Mouse (Mus musculus): Measurements from ENCODE around the gene Tma7. TPM values are rescaled to one million over a fixed set of nuclear protein-coding genes. Genes with fewer than 3 reads are reported as not detected.

The Tma7 gene
- polyA plus RNA-seq, 1 experiment from 2014 or later, result 774 TPM

Other genes starting within 250 kb of the Tma7 start
- 5.4 and 9.3 TPM in 2 replicates for gene Slc26a6, start 229.3 kb downstream of the Tma7 start, polyA plus RNA-seq (2016; fragmentation: Nextera tagmentation; extraction: Ambion mirVana)
- not detected in 2 replicates for gene Tmem89, start 168.0 kb downstream of the Tma7 start, polyA plus RNA-seq (2016; fragmentation: Nextera tagmentation; extraction: Ambion mirVana)
- gene Uqcrc1, start 146.0 kb downstream of the Tma7 start, polyA plus RNA-seq (2016; fragmentation: Nextera tagmentation; extraction: Ambion mirVana), result 692 and 883 TPM in 2 replicates
- gene Col7a1, start 129.0 kb downstream of the Tma7 start, polyA plus RNA-seq (2016; fragmentation: Nextera tagmentation; extraction: Ambion mirVana), result 1.0 and 1.8 TPM in 2 replicates
- gene Ucn2, start 96.6 kb downstream of the Tma7 start, polyA plus RNA-seq (2016; fragmentation: Nextera tagmentation; extraction: Ambion mirVana), result not detected in 2 replicates
- gene Pfkfb4, start 90.8 kb downstream of the Tma7 start, polyA plus RNA-seq (2016; fragmentation: Nextera tagmentation; extraction: Ambion mirVana), result 6.9 and 9.4 TPM in 2 replicates
- gene Shisa5, start 44.0 kb downstream of the Tma7 start, polyA plus RNA-seq (2016; fragmentation: Nextera tagmentation; extraction: Ambion mirVana), result 58.2 and 68.5 TPM in 2 replicates
- gene Trex1, start 22.9 kb downstream of the Tma7 start, polyA plus RNA-seq (2016; fragmentation: Nextera tagmentation; extraction: Ambion mirVana), result 8.2 and 8.9 TPM in 2 replicates
- gene Atrip, start 8.5 kb downstream of the Tma7 start, polyA plus RNA-seq (2016; fragmentation: Nextera tagmentation; extraction: Ambion mirVana), result 20.6 and 26.8 TPM in 2 replicates
- 19.1 and 19.7 TPM in 2 replicates for gene Ccdc51, start 94 bp downstream of the Tma7 start, polyA plus RNA-seq (2016; fragmentation: Nextera tagmentation; extraction: Ambion mirVana)
- gene Plxnb1, start 12.8 kb upstream of the Tma7 start, polyA plus RNA-seq (2016; fragmentation: Nextera tagmentation; extraction: Ambion mirVana), result 11.5 and 14.2 TPM in 2 replicates
- gene Fbxw21, start 79.5 kb upstream of the Tma7 start, polyA plus RNA-seq (2016; fragmentation: Nextera tagmentation; extraction: Ambion mirVana), result not detected in 2 replicates
- gene Fbxw13, start 113.4 kb upstream of the Tma7 start, polyA plus RNA-seq (2016; fragmentation: Nextera tagmentation; extraction: Ambion mirVana), result not detected in 2 replicates
- gene Fbxw20, start 152.2 kb upstream of the Tma7 start, polyA plus RNA-seq (2016; fragmentation: Nextera tagmentation; extraction: Ambion mirVana), result not detected in 2 replicates
- not detected in 2 replicates for gene Fbxw14, start 205.1 kb upstream of the Tma7 start, polyA plus RNA-seq (2016; fragmentation: Nextera tagmentation; extraction: Ambion mirVana)

Measured in heart, embryonic 10.5 days (tissue).